Mouse (Mus musculus) NIH3T3 (cell line): ENCODE data around the gene Gm49359.
"Not testable (repeated sequence)": the region's sequence is repeated elsewhere in the genome, so short reads cannot be mapped to it uniquely, and the experiment has no call there.

Experiments
- DNase-seq: peaks from one replicate; pipeline ENCODE4 v3.0.0-alpha.2; 2012; ENCODE audit warnings: low read depth

Gene Gm49359

DNA sequence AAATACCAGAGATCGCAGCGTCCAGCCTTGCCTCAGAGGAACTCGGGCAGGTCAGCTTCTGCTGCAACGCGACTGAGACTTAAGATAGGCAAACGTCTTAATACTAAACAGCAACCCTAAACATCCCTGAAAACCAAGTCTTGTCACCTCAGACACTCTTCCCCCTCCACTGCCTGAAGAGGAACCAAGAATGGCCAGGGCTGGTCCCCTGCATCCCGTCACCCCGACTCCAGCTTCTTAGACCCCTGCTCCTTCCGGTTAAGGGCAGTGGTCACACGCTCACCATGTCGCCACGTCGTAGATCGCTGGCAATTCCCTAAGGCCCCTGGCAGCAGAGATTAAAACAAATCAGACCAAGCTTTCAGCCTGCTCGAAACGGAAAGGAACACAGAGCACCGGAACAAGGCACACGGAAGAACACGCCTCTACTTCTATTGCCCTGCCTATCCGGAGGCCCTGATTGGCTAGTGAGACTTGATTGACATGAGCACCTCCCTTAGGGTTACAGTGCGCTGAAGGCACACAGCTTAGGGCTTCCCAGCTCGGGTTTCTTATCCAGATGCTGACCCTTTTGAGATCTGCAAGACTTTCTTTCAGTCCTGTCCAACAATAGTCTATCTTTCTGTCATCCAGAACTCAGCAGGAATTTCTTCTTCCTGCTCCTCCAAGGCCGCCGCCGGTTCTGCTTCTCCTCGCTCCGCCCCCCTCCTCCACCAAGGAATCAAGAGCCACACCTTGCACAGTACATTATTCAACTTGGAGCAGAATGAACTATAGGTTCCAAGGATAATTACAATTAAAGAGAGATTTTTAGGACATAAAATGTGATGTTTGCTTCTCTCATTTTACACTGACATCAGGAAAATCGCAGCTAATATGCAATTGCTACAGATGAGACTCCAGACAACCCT lies at the start of gene Gm49359:
Gm49359 (minus strand) TSS at position 409 of the 911 bp plus-strand sequence.
- DNase-seq = peak; percentile 91

DNA sequence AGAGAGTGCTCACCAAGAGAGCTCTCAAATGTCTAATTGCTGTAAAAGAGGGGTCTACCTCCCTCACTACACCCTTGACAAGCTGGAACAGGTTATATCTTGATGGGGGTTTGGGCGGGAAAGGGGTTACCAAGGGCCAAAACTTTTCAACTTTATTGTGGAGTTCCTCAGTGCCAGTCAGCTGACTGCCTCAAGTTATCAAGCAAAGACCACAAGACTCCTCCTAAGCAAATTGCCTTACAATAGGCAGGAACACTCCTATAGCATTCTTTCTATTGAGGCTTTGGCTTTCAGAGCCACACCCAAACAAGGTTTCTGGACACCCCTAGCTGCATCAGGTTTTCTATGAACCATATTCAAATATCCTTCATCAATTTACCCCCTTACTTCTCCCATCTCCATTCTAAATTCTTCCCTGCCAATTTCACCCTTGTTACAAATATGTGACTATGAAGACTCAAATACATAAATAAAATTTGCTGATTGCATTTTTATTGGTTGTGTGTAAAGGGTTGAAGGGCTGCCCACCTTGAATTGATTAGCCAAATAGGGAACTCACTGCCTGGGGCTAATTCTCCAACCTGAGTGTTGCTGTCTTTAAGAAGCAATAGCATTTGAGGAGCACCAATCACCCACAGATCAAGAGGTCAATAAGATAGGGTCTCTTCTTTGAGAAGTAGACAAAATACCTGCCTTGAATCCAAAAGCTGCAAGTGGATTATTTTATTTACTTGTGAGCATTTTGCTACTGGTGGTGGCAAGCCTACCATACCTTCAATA lies 44.2 kb upstream of the Gm49359 start:
- DNase-seq = not testable (repeated sequence)

- not testable (repeated sequence) for DNase-seq
Measured at GRCm38 (mm10) chr13:62472661-62473060, 6.0 kb upstream of the Gm49359 start.

GRCm38 (mm10) chr13:62469947-62470346 lies 3.3 kb upstream of the Gm49359 start:
- DNase-seq = peak; percentile 75
